In the genomic region with DNA sequence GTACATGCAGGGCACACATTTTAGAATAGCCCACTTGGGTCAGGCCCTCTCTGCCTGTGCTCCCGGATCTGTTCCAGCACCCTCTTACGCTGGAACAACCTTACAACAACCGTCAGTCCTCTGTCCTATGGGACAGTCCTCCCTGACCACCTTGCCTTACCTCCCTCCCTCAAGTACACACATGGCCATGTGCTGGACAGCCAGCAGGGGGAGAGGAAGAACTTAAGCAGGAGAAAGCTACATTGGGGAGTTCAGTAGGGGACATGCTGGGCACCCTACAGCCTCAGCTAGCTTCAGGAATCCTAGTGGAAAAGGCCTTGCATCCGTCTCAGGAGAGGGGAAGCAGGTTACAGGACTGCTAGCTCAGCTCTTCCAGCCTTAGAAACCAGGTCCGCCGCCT, we compare ENCODE assay signal across 24 mouse cellular contexts. TPM values are rescaled to one million over a fixed set of nuclear protein-coding genes. Genes with fewer than 3 reads are reported as not detected.
DNase-seq lines count a peak whose midpoint lies in the region; ATAC-seq and TF ChIP-seq lines count a peak whose summit lies in the region.
"Had no signal": no experiment of that assay in that cellular context is flagged by ENCODE, and none has a peak within 500 bp of the region (broad histone marks: within the 10 kb centered on the region; RNA-seq: fewer than 3 reads in every experiment).

No protein-coding gene starts in this region.

- H3K4me3 ChIP-seq in heart, postnatal 0 days (ENCODE audit: low read depth, low read length), result no peak overlapping the region
- H3K4me3 ChIP-seq in heart, embryonic 11.5 days (ENCODE audit: low read depth, low read length), result no peak overlapping the region
- H3K4me3 ChIP-seq in liver, adult 2 months (ENCODE audit: insufficient read depth, low read depth, low read length), result no peak overlapping the region
- H3K4me3 ChIP-seq in liver, embryonic 12.5 days, result no peak overlapping the region
- no peak overlapping the region for H3K4me3 ChIP-seq in neural tube, embryonic 13.5 days
- H3K4me3 ChIP-seq in neural tube, embryonic 15.5 days (replicated peaks), result no peak overlapping the region
- H3K4me3 ChIP-seq: forebrain, embryonic 13.5 days; heart, embryonic 10.5 days; intestine, embryonic 15.5 days; kidney, embryonic 15.5 days; liver, embryonic 15.5 days; midbrain, embryonic 10.5 days had no signal

- H3K4me2 ChIP-seq in heart, postnatal 0 days (ENCODE audit: low read depth, low read length), result no peak overlapping the region
- no peak overlapping the region for H3K4me2 ChIP-seq in heart, embryonic 11.5 days
- no peak overlapping the region for H3K4me2 ChIP-seq in liver, embryonic 12.5 days
- no peak overlapping the region for H3K4me2 ChIP-seq in neural tube, embryonic 13.5 days
- H3K4me2 ChIP-seq in neural tube, embryonic 15.5 days, result no peak overlapping the region
- H3K4me2 ChIP-seq: forebrain, embryonic 13.5 days; hindbrain, embryonic 14.5 days; intestine, embryonic 15.5 days; kidney, embryonic 15.5 days; liver, embryonic 15.5 days had no signal

- 86% methylated on average over 6 of the region's 6 CpGs for WGBS in heart, postnatal 0 days
- 88% methylated on average over 6 of the region's 6 CpGs for WGBS in heart, embryonic 11.5 days (ENCODE audit: insufficient replicate concordance)
- 88% methylated on average over 6 of the region's 6 CpGs for WGBS in liver, adult 2 months
- WGBS in liver, embryonic 12.5 days (ENCODE audit: insufficient replicate concordance), result 74% methylated on average over 6 of the region's 6 CpGs
- WGBS in neural tube, embryonic 13.5 days, result 81% methylated on average over 6 of the region's 6 CpGs
- 84% methylated on average over 6 of the region's 6 CpGs for WGBS in neural tube, embryonic 15.5 days

- TF ChIP-seq CTCF in heart, postnatal 0 days (IDR thresholded peaks at IDR 0.05; ENCODE audit: low read depth), result peak; percentile 40
- peak; percentile 2; the same call in 1 of the 2 replicates for TF ChIP-seq CTCF in liver, adult 2 months (IDR thresholded peaks at IDR 0.05; ENCODE audit: low read depth, low read length)

- H3K27me3 ChIP-seq in heart, postnatal 0 days (ENCODE audit: control insufficient read depth, insufficient read depth, low read length), result peaks cover 70% of the 10 kb centered on the region
- H3K27me3 ChIP-seq in heart, embryonic 11.5 days (ENCODE audit: control insufficient read depth, insufficient read depth, low read length), result peaks cover 71% of the 10 kb centered on the region
- peaks cover 22% of the 10 kb centered on the region for H3K27me3 ChIP-seq in liver, adult 2 months (ENCODE audit: control insufficient read depth, insufficient read depth, low read length)
- H3K27me3 ChIP-seq in liver, embryonic 12.5 days (replicated peaks), result peaks cover 77% of the 10 kb centered on the region
- H3K27me3 ChIP-seq in neural tube, embryonic 13.5 days, result peaks cover 41% of the 10 kb centered on the region
- H3K27me3 ChIP-seq in neural tube, embryonic 15.5 days (replicated peaks), result peaks cover 14% of the 10 kb centered on the region; the same call in 1 of the 2 replicates
- H3K27me3 ChIP-seq: Patski had no signal

- H3K9me3 ChIP-seq in heart, postnatal 0 days (replicated peaks; ENCODE audit: control insufficient read depth, low read length), result no peaks in the 10 kb centered on the region
- H3K9me3 ChIP-seq in heart, embryonic 11.5 days (replicated peaks; ENCODE audit: control insufficient read depth, low read length), result no peaks in the 10 kb centered on the region
- H3K9me3 ChIP-seq in liver, embryonic 12.5 days (replicated peaks), result no peaks in the 10 kb centered on the region
- H3K9me3 ChIP-seq in neural tube, embryonic 13.5 days, result no peaks in the 10 kb centered on the region
- no peaks in the 10 kb centered on the region for H3K9me3 ChIP-seq in neural tube, embryonic 15.5 days (replicated peaks)
- H3K9me3 ChIP-seq: forebrain, embryonic 13.5 days; heart, embryonic 10.5 days; intestine, embryonic 15.5 days; kidney, embryonic 15.5 days; liver, embryonic 15.5 days; midbrain, embryonic 10.5 days had no signal

- no peaks in the 10 kb centered on the region for H3K79me2 ChIP-seq in liver, adult 2 months (ENCODE audit: control insufficient read depth, insufficient read depth, low read length)

- DNase-seq in heart, postnatal 0 days (ENCODE audit: low spot score), result no peak
- DNase-seq in liver, adult 2 months (ENCODE audit: extremely low read depth, low read depth, low spot score), result no peak
- DNase-seq in urinary bladder, adult 18-20 months (ENCODE audit: low spot score in 2 of 2), result no peak
- DNase-seq in cerebellum, postnatal 36 days, result no peak
- DNase-seq: adrenal gland, postnatal 10 days; cerebellum, postnatal 10 days; gastrocnemius, postnatal 14 days; thymus, postnatal 14 days had no signal

- H3K27ac ChIP-seq in heart, postnatal 0 days (ENCODE audit: low read depth), result no peak overlapping the region
- H3K27ac ChIP-seq in heart, embryonic 11.5 days (ENCODE audit: low read depth, low read length), result no peak overlapping the region
- H3K27ac ChIP-seq in liver, adult 2 months (replicated peaks; ENCODE audit: insufficient read depth, low read depth, low read length), result no peak overlapping the region
- no peak overlapping the region for H3K27ac ChIP-seq in liver, embryonic 12.5 days
- H3K27ac ChIP-seq in neural tube, embryonic 13.5 days (replicated peaks), result no peak overlapping the region
- H3K27ac ChIP-seq in neural tube, embryonic 15.5 days (replicated peaks), result no peak overlapping the region
- H3K27ac ChIP-seq: forebrain, embryonic 13.5 days; heart, embryonic 10.5 days; hindbrain, embryonic 14.5 days; intestine, embryonic 15.5 days; kidney, embryonic 15.5 days; liver, embryonic 15.5 days; macrophage; midbrain, embryonic 10.5 days had no signal

- no peak for ATAC-seq in heart, postnatal 0 days (ENCODE audit: insufficient read depth, low read depth)
- ATAC-seq in heart, embryonic 11.5 days (replicated peaks; ENCODE audit: insufficient number of reproducible peaks, low FRiP score, low TSS enrichment), result no peak
- no peak for ATAC-seq in liver, embryonic 12.5 days
- ATAC-seq in neural tube, embryonic 13.5 days (ENCODE audit: low read depth), result no peak
- no peak for ATAC-seq in neural tube, embryonic 15.5 days (ENCODE audit: low FRiP score)
- ATAC-seq: forebrain, embryonic 13.5 days; intestine, embryonic 15.5 days; Patski had no signal

- no peaks in the 10 kb centered on the region for H3K36me3 ChIP-seq in heart, postnatal 0 days (replicated peaks; ENCODE audit: control insufficient read depth, insufficient read depth, low read length)
- H3K36me3 ChIP-seq in heart, embryonic 11.5 days (ENCODE audit: control insufficient read depth, insufficient read depth, low read length), result no peaks in the 10 kb centered on the region
- no peaks in the 10 kb centered on the region for H3K36me3 ChIP-seq in liver, adult 2 months (ENCODE audit: control insufficient read depth, insufficient read depth, low read length)
- no peaks in the 10 kb centered on the region for H3K36me3 ChIP-seq in liver, embryonic 12.5 days
- H3K36me3 ChIP-seq in neural tube, embryonic 13.5 days, result no peaks in the 10 kb centered on the region
- H3K36me3 ChIP-seq in neural tube, embryonic 15.5 days, result no peaks in the 10 kb centered on the region
- H3K36me3 ChIP-seq: heart, embryonic 10.5 days; intestine, embryonic 15.5 days; kidney, embryonic 15.5 days; liver, embryonic 15.5 days; midbrain, embryonic 10.5 days had no signal

- no peak overlapping the region for H3K9ac ChIP-seq in heart, postnatal 0 days (replicated peaks; ENCODE audit: low read depth, low read length)
- no peak overlapping the region for H3K9ac ChIP-seq in heart, embryonic 11.5 days (ENCODE audit: low read depth, low read length)
- H3K9ac ChIP-seq in liver, adult 2 months (ENCODE audit: low read depth, low read length), result no peak overlapping the region
- no peak overlapping the region for H3K9ac ChIP-seq in liver, embryonic 12.5 days
- peak overlapping the region; percentile 52; the same call in 1 of the 2 replicates for H3K9ac ChIP-seq in neural tube, embryonic 13.5 days
- H3K9ac ChIP-seq in neural tube, embryonic 15.5 days (replicated peaks), result no peak overlapping the region
- H3K9ac ChIP-seq: forebrain, embryonic 13.5 days; hindbrain, embryonic 14.5 days; intestine, embryonic 15.5 days; kidney, embryonic 15.5 days; liver, embryonic 15.5 days had no signal

- no peak for TF ChIP-seq POLR2A in liver, adult 2 months (IDR thresholded peaks at IDR 0.05; ENCODE audit: extremely low read depth, insufficient read depth, low read length)

- TF ChIP-seq EP300 in heart, postnatal 0 days (IDR thresholded peaks at IDR 0.05; ENCODE audit: low read depth), result no peak

- H3K4me1 ChIP-seq in heart, postnatal 0 days (ENCODE audit: control insufficient read depth, insufficient read depth), result peaks cover 21% of the 10 kb centered on the region
- H3K4me1 ChIP-seq in heart, embryonic 11.5 days (ENCODE audit: control insufficient read depth, insufficient read depth, low read length), result peaks cover 25% of the 10 kb centered on the region
- H3K4me1 ChIP-seq in liver, adult 2 months (ENCODE audit: control insufficient read depth, insufficient read depth, low read length), result no peaks in the 10 kb centered on the region; the same call in 1 of the 2 replicates
- H3K4me1 ChIP-seq in liver, embryonic 12.5 days, result peaks cover 17% of the 10 kb centered on the region
- peaks cover 75% of the 10 kb centered on the region for H3K4me1 ChIP-seq in neural tube, embryonic 13.5 days (replicated peaks)
- peaks cover 66% of the 10 kb centered on the region for H3K4me1 ChIP-seq in neural tube, embryonic 15.5 days

RNA-seq across cellular contexts. Expression of a gene that starts 3.6 kb away (rescaled TPM):
- total RNA-seq in heart, postnatal 0 days (2014; rRNA removed; ENCODE audit: low replicate concordance), result 22.7 and 58.5 TPM in 2 replicates
- polyA plus RNA-seq in heart, postnatal 0 days (2015; fragmentation: Nextera tagmentation; extraction: Ambion mirVana), result 1.8 and 3.3 TPM in 2 replicates
- polyA plus RNA-seq in heart, embryonic 11.5 days (2014; fragmentation: Nextera tagmentation; extraction: Ambion mirVana), result 1.5 and 2.2 TPM in 2 replicates
- under 0.01 and 0.27 TPM in 2 replicates for total RNA-seq in liver, adult 2 months (2014; rRNA removed)
- polyA plus RNA-seq in liver, adult 2 months (2012; rRNA removed), result 0.13 and 0.29 TPM in 2 replicates
- 0.57 and 0.64 TPM in 2 replicates for polyA plus RNA-seq in liver, embryonic 12.5 days (2016; fragmentation: Nextera tagmentation; extraction: Ambion mirVana)
- polyA plus RNA-seq in neural tube, embryonic 13.5 days (2015; fragmentation: Nextera tagmentation; extraction: Ambion mirVana), result 8.6 and 9.6 TPM in 2 replicates
- 13.6 and 14.8 TPM in 2 replicates for polyA plus RNA-seq in neural tube, embryonic 15.5 days (2015; fragmentation: Nextera tagmentation; extraction: Ambion mirVana)

RNA-seq across cellular contexts. Expression of a gene that starts 16.0 kb away (rescaled TPM):
- 13.5 and 33.9 TPM in 2 replicates for total RNA-seq in heart, postnatal 0 days (2014; rRNA removed; ENCODE audit: low replicate concordance)
- polyA plus RNA-seq in heart, postnatal 0 days (2015; fragmentation: Nextera tagmentation; extraction: Ambion mirVana), result 28.2 and 33.2 TPM in 2 replicates
- polyA plus RNA-seq in heart, embryonic 11.5 days (2014; fragmentation: Nextera tagmentation; extraction: Ambion mirVana), result 44.2 and 50.7 TPM in 2 replicates
- total RNA-seq in liver, adult 2 months (2014; rRNA removed), result 17.7 and 21.2 TPM in 2 replicates
- polyA plus RNA-seq in liver, adult 2 months (2012; rRNA removed), result 29.3 and 36.3 TPM in 2 replicates
- 21.4 and 21.7 TPM in 2 replicates for polyA plus RNA-seq in liver, embryonic 12.5 days (2016; fragmentation: Nextera tagmentation; extraction: Ambion mirVana)
- 55.1 and 74.8 TPM in 2 replicates for polyA plus RNA-seq in neural tube, embryonic 13.5 days (2015; fragmentation: Nextera tagmentation; extraction: Ambion mirVana)
- polyA plus RNA-seq in neural tube, embryonic 15.5 days (2015; fragmentation: Nextera tagmentation; extraction: Ambion mirVana), result 62.4 and 66.8 TPM in 2 replicates

RNA-seq across cellular contexts. Expression of a gene that starts 50.3 kb away (rescaled TPM):
- 62.7 and 70.2 TPM in 2 replicates for total RNA-seq in heart, postnatal 0 days (2014; rRNA removed; ENCODE audit: low replicate concordance)
- 20.4 and 21.6 TPM in 2 replicates for polyA plus RNA-seq in heart, postnatal 0 days (2015; fragmentation: Nextera tagmentation; extraction: Ambion mirVana)
- polyA plus RNA-seq in heart, embryonic 11.5 days (2014; fragmentation: Nextera tagmentation; extraction: Ambion mirVana), result 18.9 and 22.5 TPM in 2 replicates
- total RNA-seq in liver, adult 2 months (2014; rRNA removed), result 5.2 and 7.9 TPM in 2 replicates
- polyA plus RNA-seq in liver, adult 2 months (2012; rRNA removed), result 17.8 and 18.9 TPM in 2 replicates
- 9.2 and 10.1 TPM in 2 replicates for polyA plus RNA-seq in liver, embryonic 12.5 days (2016; fragmentation: Nextera tagmentation; extraction: Ambion mirVana)
- polyA plus RNA-seq in neural tube, embryonic 13.5 days (2015; fragmentation: Nextera tagmentation; extraction: Ambion mirVana), result 35.0 and 41.4 TPM in 2 replicates
- 46.3 and 50.0 TPM in 2 replicates for polyA plus RNA-seq in neural tube, embryonic 15.5 days (2015; fragmentation: Nextera tagmentation; extraction: Ambion mirVana)

RNA-seq across cellular contexts. Expression of a gene that starts 57.9 kb away (rescaled TPM):
- total RNA-seq in heart, postnatal 0 days (2014; rRNA removed; ENCODE audit: low replicate concordance), result 0.38 TPM in 1 of 2 replicates, not detected in the other
- 0.04 TPM in 1 of 2 replicates, not detected in the other for polyA plus RNA-seq in heart, postnatal 0 days (2015; fragmentation: Nextera tagmentation; extraction: Ambion mirVana)
- polyA plus RNA-seq in heart, embryonic 11.5 days (2014; fragmentation: Nextera tagmentation; extraction: Ambion mirVana), result 0.19 TPM in 1 of 2 replicates, not detected in the other
- total RNA-seq in liver, adult 2 months (2014; rRNA removed), result 0.09 and 0.47 TPM in 2 replicates
- polyA plus RNA-seq in liver, adult 2 months (2012; rRNA removed), result 0.44 and 0.60 TPM in 2 replicates
- polyA plus RNA-seq in liver, embryonic 12.5 days (2016; fragmentation: Nextera tagmentation; extraction: Ambion mirVana), result 0.32 and 0.61 TPM in 2 replicates
- not detected in 2 replicates for polyA plus RNA-seq in neural tube, embryonic 13.5 days (2015; fragmentation: Nextera tagmentation; extraction: Ambion mirVana)
- polyA plus RNA-seq in neural tube, embryonic 15.5 days (2015; fragmentation: Nextera tagmentation; extraction: Ambion mirVana), result 0.08 and 2.8 TPM in 2 replicates
- total RNA-seq: layer of hippocampus, postnatal 36 days; left cerebral cortex, postnatal 36 days had no signal
- polyA plus RNA-seq: forebrain, embryonic 13.5 days; hindbrain, embryonic 14.5 days; midbrain, embryonic 10.5 days; neural tube, embryonic 11.5 days; Patski had no signal
